In genomic region chr14:79119354-79119753, GRCm38 (mm10) we compare ENCODE assay signal across 26 mouse cellular contexts.
DNase-seq lines count a peak whose midpoint lies in the region; TF ChIP-seq lines count a peak whose summit lies in the region.
"Had no signal": no experiment of that assay in that cellular context is flagged by ENCODE, and none has a peak within 500 bp of the region (broad histone marks: within the 10 kb centered on the region; RNA-seq: fewer than 3 reads in every experiment).

No protein-coding gene starts in this region.

- intact Hi-C loops in gastrocnemius, postnatal 36 days (cut with DNase I), result no loop called here

- TF ChIP-seq POLR2A in kidney, adult 2 months (IDR thresholded peaks at IDR 0.05; ENCODE audit: low read depth, low read length), result no peak

- no peak for TF ChIP-seq CTCF in kidney, adult 2 months (conservative IDR thresholded peaks at IDR 0.05; ENCODE audit: insufficient read depth, insufficient read length, low read depth, low read length)

- H3K27ac ChIP-seq in kidney, adult 2 months (ENCODE audit: insufficient read depth, low read depth, low read length), result no peak overlapping the region
- H3K27ac ChIP-seq in hindbrain, embryonic 10.5 days, result no peak overlapping the region
- H3K27ac ChIP-seq: embryonic facial prominence, embryonic 13.5 days; forebrain, embryonic 13.5 days; heart, embryonic 15.5 days; hindbrain, embryonic 13.5 days; limb, embryonic 13.5 days; liver, embryonic 13.5 days; lung, embryonic 15.5 days; macrophage; midbrain, embryonic 15.5 days; neural tube, embryonic 13.5 days; stomach, embryonic 15.5 days had no signal

- no peaks in the 10 kb centered on the region for H3K36me3 ChIP-seq in kidney, adult 2 months (ENCODE audit: control insufficient read depth, insufficient read depth, low read length)
- H3K36me3 ChIP-seq in hindbrain, embryonic 10.5 days, result no peaks in the 10 kb centered on the region
- H3K36me3 ChIP-seq: embryonic facial prominence, embryonic 13.5 days; heart, embryonic 15.5 days; hindbrain, embryonic 13.5 days; limb, embryonic 13.5 days; liver, embryonic 13.5 days; lung, embryonic 15.5 days; midbrain, embryonic 15.5 days; neural tube, embryonic 13.5 days; stomach, embryonic 15.5 days had no signal

- no peaks in the 10 kb centered on the region for H3K9me3 ChIP-seq in hindbrain, embryonic 10.5 days
- H3K9me3 ChIP-seq: embryonic facial prominence, embryonic 13.5 days; forebrain, embryonic 13.5 days; heart, embryonic 15.5 days; hindbrain, embryonic 13.5 days; limb, embryonic 13.5 days; liver, embryonic 13.5 days; lung, embryonic 15.5 days; midbrain, embryonic 15.5 days; neural tube, embryonic 13.5 days; stomach, embryonic 15.5 days had no signal

- H3K4me3 ChIP-seq in kidney, adult 2 months (ENCODE audit: insufficient read depth, low read depth, low read length), result no peak overlapping the region
- no peak overlapping the region for H3K4me3 ChIP-seq in hindbrain, embryonic 10.5 days
- H3K4me3 ChIP-seq: embryonic facial prominence, embryonic 13.5 days; erythroblast, embryonic 14.5 days; forebrain, embryonic 13.5 days; heart, embryonic 15.5 days; hindbrain, embryonic 13.5 days; limb, embryonic 13.5 days; liver, embryonic 13.5 days; lung, embryonic 15.5 days; midbrain, embryonic 15.5 days; neural tube, embryonic 13.5 days; stomach, embryonic 15.5 days had no signal

- 77% methylated on average over 9 of the region's 9 CpGs for WGBS in kidney, adult 2 months
- WGBS in hindbrain, embryonic 10.5 days, result 91% methylated on average over 9 of the region's 9 CpGs

- no peaks in the 10 kb centered on the region for H3K4me1 ChIP-seq in kidney, adult 2 months (ENCODE audit: control insufficient read depth, insufficient read depth, low read length)
- H3K4me1 ChIP-seq in hindbrain, embryonic 10.5 days (replicated peaks), result no peaks in the 10 kb centered on the region
- H3K4me1 ChIP-seq: forebrain, embryonic 13.5 days; hindbrain, embryonic 13.5 days; limb, embryonic 13.5 days; liver, embryonic 13.5 days; midbrain, embryonic 15.5 days; neural tube, embryonic 13.5 days; stomach, embryonic 15.5 days had no signal

- no peaks in the 10 kb centered on the region for H3K27me3 ChIP-seq in kidney, adult 2 months (replicated peaks; ENCODE audit: control insufficient read depth, insufficient read depth, low read length)
- no peaks in the 10 kb centered on the region for H3K27me3 ChIP-seq in hindbrain, embryonic 10.5 days (ENCODE audit: insufficient read depth, poor library complexity, severe bottlenecking)
- H3K27me3 ChIP-seq: embryonic facial prominence, embryonic 13.5 days; forebrain, embryonic 13.5 days; heart, embryonic 15.5 days; hindbrain, embryonic 13.5 days; limb, embryonic 13.5 days; liver, embryonic 13.5 days; lung, embryonic 15.5 days; midbrain, embryonic 15.5 days; neural tube, embryonic 13.5 days; stomach, embryonic 15.5 days had no signal

- peak; percentile 30 for DNase-seq in gastrocnemius, adult 18-20 months (ENCODE audit: low spot score)
- DNase-seq in gastrocnemius, postnatal 36 days, result no peak
- peak; percentile 15 for DNase-seq in kidney, adult 2 months
- DNase-seq in kidney, adult 8-10 months, result no peak
- peak; percentile 47 for DNase-seq in lung, postnatal 10 days
- DNase-seq in lung, adult 18-20 months, result no peak
- peak; percentile 36 for DNase-seq in skeletal muscle tissue, adult 2 months (ENCODE audit: low read depth, low spot score)
- DNase-seq in hindbrain, embryonic 10.5 days (ENCODE audit: low spot score), result no peak
- DNase-seq: cerebellum, adult 8-10 months; cerebellum, postnatal 36 days; embryo, embryonic 11 days; gastrocnemius, postnatal 10 days; layer of hippocampus, postnatal 36 days; liver, embryonic 13.5 days; thymus, postnatal 25 days had no signal

Comparison
In these comparisons a context has a peak if more than half of its experiments do, and no peak if none do; other contexts are left out.
1. DNase-seq: peak in gastrocnemius, adult 18-20 months (single experiment), kidney, adult 2 months (single experiment), lung, postnatal 10 days (single experiment) and skeletal muscle tissue, adult 2 months (single experiment); none in gastrocnemius, postnatal 36 days (0 of 2), kidney, adult 8-10 months (0 of 2), lung, adult 18-20 months (0 of 2) and hindbrain, embryonic 10.5 days (single experiment).